Mouse (Mus musculus) adrenal gland, adult 8-10 months (tissue): ENCODE measurements at regions not wholly inside any gene's neighbourhood (a gene's known extent, or its start where the extent isn't known, plus 50 kb on each side); places are given as distances from the start of the nearest gene placed in this dataset.
"Not testable (repeated sequence)": the region's sequence is repeated elsewhere in the genome, so short reads cannot be mapped to it uniquely, and the experiment has no call there.

ENCODE experiments used
- DNase-seq: peaks from one replicate; pipeline ENCODE4 v3.0.0; 2022

DNA sequence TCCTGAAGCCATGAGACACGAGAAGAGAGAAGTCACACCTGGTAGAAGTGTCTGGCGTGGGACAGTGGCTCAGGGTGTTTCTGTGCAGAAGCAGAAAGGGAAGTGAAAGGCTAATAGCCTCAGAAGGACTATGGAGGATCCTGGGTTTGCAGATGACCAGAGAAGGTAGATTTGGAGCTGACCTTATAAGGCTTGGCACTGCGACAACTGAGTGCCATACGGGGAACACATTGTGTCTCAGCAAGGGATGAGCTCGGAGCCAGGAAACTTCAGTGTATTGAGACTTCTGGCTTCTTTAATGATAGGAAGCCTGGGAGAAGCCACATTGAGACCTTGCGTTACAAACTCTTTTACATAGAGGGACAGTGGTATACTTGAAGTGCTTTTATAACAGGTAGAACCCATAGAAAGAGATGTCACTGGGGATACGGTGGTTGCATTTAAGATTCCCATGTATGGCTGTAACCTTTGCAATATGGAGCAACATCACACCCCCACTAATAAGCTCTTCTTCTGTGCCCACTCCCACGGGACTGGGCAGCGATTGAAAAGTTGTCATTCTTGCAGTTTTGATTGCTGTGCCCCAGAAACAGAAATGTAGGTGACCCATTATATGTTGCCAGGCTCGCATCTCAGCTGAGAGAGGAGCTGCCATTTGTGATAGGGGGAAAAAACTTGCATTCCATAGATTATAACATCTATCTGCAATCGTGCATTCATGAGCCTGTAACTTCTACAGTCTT, 61.8 kb upstream of the Dync1i1 start:
- DNase-seq = no peak

GRCm38 (mm10) chr6:5645150-5645732, 80.2 kb upstream of the Dync1i1 start:
- DNase-seq = peak; percentile 23

- no peak for DNase-seq
These were observed 91.2 kb upstream of the Dync1i1 start for GRCm38 (mm10) chr6:5634222-5634621.

- peak; percentile 13 for DNase-seq
These were observed 92.3 kb upstream of the Dync1i1 start for GRCm38 (mm10) chr6:5633036-5633708.

GRCm38 (mm10) chr6:5624085-5624484, 101.4 kb upstream of the Dync1i1 start:
- DNase-seq = no peak

- no peak for DNase-seq
These were observed 103.9 kb upstream of the Dync1i1 start for GRCm38 (mm10) chr6:5621582-5621981.

- no peak for DNase-seq
These were observed 97.9 kb upstream of the Pdk4 start for GRCm38 (mm10) chr6:5594011-5594410.

- DNase-seq = peak; percentile 27
These were observed 93.5 kb upstream of the Pdk4 start for GRCm38 (mm10) chr6:5589635-5590034.

DNA sequence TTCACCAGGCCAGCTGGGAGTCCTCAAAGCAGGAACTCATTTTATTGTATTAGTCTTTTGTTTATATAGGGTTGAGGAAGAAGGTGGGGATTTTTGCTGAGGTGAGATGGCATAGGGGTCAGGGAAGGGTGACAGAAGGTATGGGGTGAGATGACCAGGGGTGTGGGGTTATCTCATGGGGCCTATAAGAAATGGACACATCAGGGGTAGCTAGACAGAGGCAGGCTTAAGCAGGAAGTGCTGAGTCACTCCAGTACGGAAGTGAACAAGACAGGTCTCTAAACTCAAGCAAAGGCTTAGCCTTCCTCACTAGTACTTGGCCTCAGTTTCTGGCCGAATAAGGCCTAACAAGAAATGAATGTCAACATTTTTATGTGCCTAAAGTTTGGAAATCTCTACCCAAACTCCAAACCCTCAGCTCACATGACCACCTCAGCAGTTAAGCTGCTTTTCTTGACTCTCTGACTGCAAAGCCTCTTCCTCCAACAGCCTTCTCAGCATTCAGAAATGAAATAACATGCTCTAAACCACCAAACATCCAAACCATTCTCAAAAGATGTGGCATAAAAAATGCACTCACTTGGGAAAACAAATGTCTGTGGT, 86.9 kb upstream of the Pdk4 start:
- no peak for DNase-seq

GRCm38 (mm10) chr6:5576891-5577290, 80.8 kb upstream of the Pdk4 start:
- not testable (repeated sequence) for DNase-seq

DNA sequence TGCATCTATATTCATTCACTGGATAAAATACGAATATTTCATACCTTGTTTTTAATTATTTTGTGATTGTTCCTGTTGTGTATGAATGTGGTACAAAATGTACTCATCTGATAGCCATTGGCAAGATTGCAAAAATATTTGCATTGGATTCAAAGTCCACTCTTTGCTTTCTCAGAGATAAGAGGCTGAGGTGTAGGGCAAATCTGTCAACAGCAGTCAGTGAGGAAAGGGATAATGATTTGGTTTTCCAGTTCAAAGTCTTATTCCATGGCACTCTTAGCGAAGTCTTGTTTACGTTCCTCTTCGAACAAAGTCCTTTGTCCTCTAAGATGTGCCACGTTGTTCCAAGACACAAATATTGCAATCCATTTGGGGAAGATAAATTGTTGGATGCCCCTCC, 70.5 kb upstream of the Pdk4 start:
- no peak for DNase-seq

DNA sequence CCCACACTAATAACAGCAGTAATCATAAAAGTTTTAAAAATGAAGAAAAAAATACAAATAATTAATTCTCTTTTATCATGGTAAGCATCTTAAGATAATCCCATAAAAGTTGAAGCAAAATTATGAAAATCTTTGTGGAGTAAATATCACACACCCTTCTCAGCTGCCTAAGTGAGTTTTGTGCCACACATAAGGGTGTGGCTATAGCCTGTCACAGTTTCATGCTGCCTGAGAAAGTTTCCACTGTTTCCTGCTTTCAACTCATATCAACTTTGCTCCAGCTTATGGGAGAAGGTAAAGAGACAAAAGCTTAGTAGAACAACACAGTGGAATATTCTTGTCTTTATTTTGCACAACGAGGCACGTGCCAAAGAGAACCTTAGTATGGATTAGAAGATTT, 68.9 kb upstream of the Pdk4 start:
- no peak for DNase-seq

GRCm38 (mm10) chr6:5553703-5554394, 57.7 kb upstream of the Pdk4 start:
- DNase-seq = no peak

- no peak for DNase-seq
These were observed 54.0 kb upstream of the Pdk4 start for GRCm38 (mm10) chr6:5550067-5550466.
